Mouse (Mus musculus) neural tube, embryonic 13.5 days (tissue): ENCODE measurements around the gene Bcr. TPM values are rescaled to one million over a fixed set of nuclear protein-coding genes. Genes with fewer than 3 reads are reported as not detected.

Experiments used
- ATAC-seq: fragments of 200-750 bp; cut with Nextera tagmentation; 2 replicates; pipeline ENCODE4 v1.8.0; 2017; ENCODE audit warnings: low read depth, mild to moderate bottlenecking, moderate TSS enrichment, moderate library complexity
- H3K27ac ChIP-seq: fragments of 300-500 bp; sonication (generic); replicated peaks from 2 replicates; pipeline ENCODE4 v1.5.1; 2015; ENCODE audit warnings: moderate library complexity, mild to moderate bottlenecking, inconsistent platforms
- H3K27me3 ChIP-seq: fragments of 300-500 bp; sonication (generic); 2 replicates; pipeline ENCODE4 v1.6.1; 2015; ENCODE audit warnings: mild to moderate bottlenecking, inconsistent platforms
- H3K36me3 ChIP-seq: fragments of 300-500 bp; sonication (generic); 2 replicates; pipeline ENCODE4 v1.6.1; 2015; ENCODE audit warnings: mild to moderate bottlenecking, inconsistent platforms
- H3K4me1 ChIP-seq: fragments of 300-500 bp; sonication (generic); replicated peaks from 2 replicates; pipeline ENCODE4 v1.6.1; 2015; ENCODE audit warnings: inconsistent platforms
- H3K4me2 ChIP-seq: fragments of 300-500 bp; sonication (generic); 2 replicates; pipeline ENCODE4 v1.6.1; 2015; ENCODE audit warnings: inconsistent platforms, mild to moderate bottlenecking, moderate library complexity
- H3K4me3 ChIP-seq: fragments of 300-500 bp; sonication (generic); 2 replicates; pipeline ENCODE4 v1.5.1; 2015; ENCODE audit warnings: mild to moderate bottlenecking, inconsistent platforms
- H3K9ac ChIP-seq: fragments of 300-500 bp; sonication (generic); 2 replicates; pipeline ENCODE4 v1.6.1; 2015; ENCODE audit warnings: moderate library complexity, mild to moderate bottlenecking, inconsistent platforms
- H3K9me3 ChIP-seq: fragments of 300-500 bp; sonication (generic); 2 replicates; pipeline ENCODE4 v1.6.1; 2016; ENCODE audit warnings: inconsistent platforms
- WGBS: fragments of 180-500 bp; shearing (Covaris S2); methylation state at CpG from one replicate; pipeline ENCODE4 v1.1.7; 2015; 5-methylcytosine and 5-hydroxymethylcytosine counted together
- polyA plus RNA-seq: library from polyadenylated mRNA; unstranded; fragments of >200 nt; fragmentation: Nextera tagmentation; extraction: Ambion mirVana; gene quantifications from 2 replicates; pipeline ENCODE4 v1.2.1, GENCODE M21; 2015

Bcr gene
- polyA plus RNA-seq, result 14.5 and 16.8 TPM in 2 replicates

DNA sequence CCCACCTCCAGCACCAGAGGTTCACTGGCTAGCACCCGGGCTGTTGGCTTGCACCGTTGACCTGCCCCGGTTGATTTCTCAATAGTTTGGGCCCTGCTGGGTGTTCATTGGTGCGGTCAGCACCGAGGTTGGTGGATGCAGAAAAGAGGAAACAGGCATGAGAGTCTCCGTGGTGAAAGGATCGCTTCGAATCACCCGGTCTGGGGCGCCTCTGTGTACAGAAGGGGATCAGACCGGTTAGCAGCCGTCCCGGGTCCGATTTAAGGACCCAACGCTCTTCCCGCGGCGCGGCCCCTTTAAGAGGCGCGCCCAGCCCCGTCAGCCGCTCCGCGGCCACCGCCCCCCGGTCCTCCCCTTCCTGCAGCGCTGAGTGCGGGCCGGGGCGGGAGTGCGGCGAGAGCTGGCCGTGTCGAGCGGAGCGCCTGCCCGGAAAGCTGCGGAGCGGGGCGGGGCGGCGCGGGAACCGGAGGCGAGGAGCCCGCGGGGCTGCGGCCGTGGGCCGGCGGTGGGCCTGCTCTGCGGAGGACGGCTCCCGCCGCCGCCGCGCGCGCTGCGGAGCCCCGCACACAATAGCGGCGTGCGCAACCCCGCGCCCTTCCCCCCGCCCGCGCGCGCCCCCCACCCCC is at the start of gene Bcr:
TSS of gene Bcr (plus strand) at position 376 of the 626 bp plus-strand sequence.
- H3K27ac ChIP-seq, result peak within 1 kb of the TSS; percentile 93
- no peaks in the 10 kb centered on the region for H3K36me3 ChIP-seq
- no peaks in the 10 kb centered on the region for H3K9me3 ChIP-seq
- H3K4me1 ChIP-seq, result peaks cover 78% of the 10 kb centered on the region
- H3K4me2 ChIP-seq, result peak within 1 kb of the TSS; percentile 84
- H3K9ac ChIP-seq, result peak within 1 kb of the TSS; percentile 94
- peak; percentile 86 for ATAC-seq
- H3K4me3 ChIP-seq, result peak within 1 kb of the TSS; percentile 88
- H3K27me3 ChIP-seq, result no peaks in the 10 kb centered on the region
- under 1% methylated on average over 61 of the region's 73 CpGs for WGBS

- Histone ChIP-seq H3K9me3 (no peaks in the 10 kb centered on the region), H3K27me3 (no peaks in the 10 kb centered on the region), H3K4me3 (no peak overlapping the region), H3K27ac (no peak overlapping the region), H3K4me1 (peaks cover 30% of the 10 kb centered on the region), H3K36me3 (peaks cover 10% of the 10 kb centered on the region), H3K9ac (no peak overlapping the region), H3K4me2 (no peak overlapping the region)
- ATAC-seq, result no peak
- 88% methylated on average over 15 of the region's 15 CpGs for WGBS
These were observed 49.7 kb upstream of the Bcr start for GRCm38 (mm10) chr10:75010704-75011103.

DNA sequence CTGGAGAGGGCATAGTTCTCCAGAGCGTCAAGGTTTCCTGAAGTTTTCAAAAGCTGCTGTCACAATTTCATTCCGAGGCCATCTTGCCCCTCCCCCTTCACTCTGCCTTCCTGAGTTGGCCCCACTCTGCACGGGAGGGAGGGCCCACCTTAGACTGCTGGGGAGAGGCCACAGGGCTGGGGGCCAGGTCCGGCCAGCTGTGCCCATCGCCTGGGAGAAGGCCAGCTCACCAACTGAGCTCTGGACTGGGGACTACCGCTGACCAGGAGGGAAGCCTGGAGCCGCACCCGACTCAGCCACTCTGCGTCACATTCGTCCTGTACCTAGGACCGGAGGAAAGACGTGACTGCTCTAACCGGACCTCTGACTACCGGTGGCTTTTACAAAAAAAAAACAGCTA is 44.9 kb upstream of the Bcr start:
- H3K36me3 ChIP-seq, result peaks cover 15% of the 10 kb centered on the region
- H3K9ac ChIP-seq, result no peak overlapping the region

DNA sequence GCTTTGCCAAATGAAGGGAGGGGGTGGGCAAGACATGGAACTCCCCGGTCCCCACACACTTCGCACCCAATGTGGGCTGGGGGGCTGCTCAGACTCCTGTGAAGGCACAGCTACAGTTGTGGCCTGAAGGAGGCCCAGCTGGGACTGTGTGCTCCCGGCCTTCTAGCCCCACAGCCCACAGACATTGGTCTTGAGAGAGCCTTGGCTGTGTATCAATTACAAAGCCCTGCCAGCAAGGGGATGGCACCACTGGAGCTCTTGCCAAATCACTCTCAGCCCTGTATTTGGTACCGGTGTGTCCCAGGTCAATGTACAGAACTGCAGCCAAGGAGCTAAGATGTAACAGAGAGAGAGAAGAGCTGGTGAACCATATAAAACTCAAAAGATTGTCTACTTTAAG is 43.9 kb upstream of the Bcr start:
- 79% methylated on average over 4 of the region's 4 CpGs for WGBS
- H3K9me3 ChIP-seq, result no peaks in the 10 kb centered on the region
- H3K27ac ChIP-seq, result 0 out of 2 replicates have a peak overlapping the region, but pooled peaks have one; percentile 23
- H3K36me3 ChIP-seq, result peaks cover 15% of the 10 kb centered on the region
- no peaks in the 10 kb centered on the region for H3K27me3 ChIP-seq
- no peak overlapping the region for H3K4me3 ChIP-seq
- 0 out of 2 replicates have a peak, but pooled peaks cover 3% of the 10 kb centered on the region for H3K4me1 ChIP-seq
- ATAC-seq, result no peak
- H3K9ac ChIP-seq, result no peak overlapping the region
- no peak overlapping the region for H3K4me2 ChIP-seq

More for the DNA sequence above, 44.9 kb upstream of the Bcr start:
- H3K27ac ChIP-seq, result no peak overlapping the region
- no peaks in the 10 kb centered on the region for H3K9me3 ChIP-seq
- no peaks in the 10 kb centered on the region for H3K27me3 ChIP-seq
- peaks cover 7% of the 10 kb centered on the region; the same call in 1 of the 2 replicates for H3K4me1 ChIP-seq
- no peak overlapping the region for H3K4me3 ChIP-seq
- WGBS, result 73% methylated on average over 14 of the region's 14 CpGs
- no peak overlapping the region for H3K4me2 ChIP-seq
- ATAC-seq, result no peak

- no peak overlapping the region for H3K4me2 ChIP-seq
- whole genome bisulfite sequencing, result 68% methylated on average over 2 of the region's 2 CpGs
These were observed 40.1 kb upstream of the Bcr start for GRCm38 (mm10) chr10:75020271-75020670.

DNA sequence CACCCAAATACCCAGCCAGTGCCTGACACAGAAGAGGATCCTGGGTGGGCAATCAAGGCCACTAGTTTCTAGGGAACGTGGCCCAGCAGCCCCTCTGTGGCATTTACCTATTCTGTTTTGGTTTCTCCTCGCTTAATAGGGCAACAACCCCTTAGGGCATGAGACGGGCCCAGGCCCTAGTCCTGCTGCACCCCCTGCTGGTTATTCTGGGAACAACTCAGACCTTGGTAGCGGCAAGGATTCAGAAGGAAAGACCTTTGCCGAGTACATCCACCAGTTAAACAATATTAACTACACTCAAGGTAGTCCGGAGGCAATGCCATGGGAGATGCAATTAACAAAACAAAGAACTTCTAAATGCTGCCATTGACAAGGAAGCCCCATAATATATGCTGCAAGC is 39.3 kb upstream of the Bcr start:
- WGBS, result 10% methylated on average over 6 of the region's 6 CpGs
- Histone ChIP-seq H3K4me1 (0 out of 2 replicates have a peak, but pooled peaks cover 3% of the 10 kb centered on the region), H3K4me3 (no peak overlapping the region), H3K9ac (no peak overlapping the region), H3K4me2 (no peak overlapping the region), H3K27ac (no peak overlapping the region), H3K9me3 (no peaks in the 10 kb centered on the region), H3K27me3 (no peaks in the 10 kb centered on the region), H3K36me3 (peaks cover 6% of the 10 kb centered on the region; the same call in 1 of the 2 replicates)
- ATAC-seq, result peak; percentile 40; the same call in 1 of the 2 replicates

More at GRCm38 (mm10) chr10:75020271-75020670, 40.1 kb upstream of the Bcr start:
- Histone ChIP-seq H3K9me3 (no peaks in the 10 kb centered on the region), H3K27ac (no peak overlapping the region), H3K9ac (no peak overlapping the region), H3K36me3 (peaks cover 9% of the 10 kb centered on the region), H3K4me3 (no peak overlapping the region), H3K27me3 (no peaks in the 10 kb centered on the region), H3K4me1 (0 out of 2 replicates have a peak, but pooled peaks cover 3% of the 10 kb centered on the region)
- no peak for ATAC-seq

DNA sequence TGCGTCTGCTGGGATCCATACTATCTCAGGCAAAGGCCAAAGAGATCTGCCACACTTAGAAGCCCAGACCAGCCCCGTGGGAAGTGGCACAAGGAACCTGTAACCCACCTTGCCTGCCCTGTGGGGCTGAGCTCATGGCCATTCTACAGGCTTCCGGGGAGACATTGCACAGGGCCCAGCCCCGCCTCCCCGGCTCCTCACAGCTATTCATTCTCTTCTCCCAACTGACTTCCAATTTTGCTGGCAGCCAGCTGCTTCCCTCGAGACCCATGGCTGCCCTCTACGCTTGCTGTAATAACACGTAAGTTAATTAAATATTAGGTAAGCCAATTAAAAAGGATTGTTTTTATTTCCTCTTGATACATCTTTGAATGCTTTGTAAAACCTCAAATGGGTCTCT is 33.9 kb upstream of the Bcr start:
- no peaks in the 10 kb centered on the region for H3K9me3 ChIP-seq
- H3K4me1 ChIP-seq, result peaks cover 11% of the 10 kb centered on the region
- ATAC-seq, result peak; percentile 51; the same call in 1 of the 2 replicates
- 41% methylated on average over 8 of the region's 8 CpGs for WGBS
- H3K36me3 ChIP-seq, result no peaks in the 10 kb centered on the region
- no peak overlapping the region for H3K4me2 ChIP-seq
- no peak overlapping the region for H3K9ac ChIP-seq
- H3K27me3 ChIP-seq, result no peaks in the 10 kb centered on the region
- H3K27ac ChIP-seq, result 0 out of 2 replicates have a peak overlapping the region, but pooled peaks have one; percentile 9
- no peak overlapping the region for H3K4me3 ChIP-seq

DNA sequence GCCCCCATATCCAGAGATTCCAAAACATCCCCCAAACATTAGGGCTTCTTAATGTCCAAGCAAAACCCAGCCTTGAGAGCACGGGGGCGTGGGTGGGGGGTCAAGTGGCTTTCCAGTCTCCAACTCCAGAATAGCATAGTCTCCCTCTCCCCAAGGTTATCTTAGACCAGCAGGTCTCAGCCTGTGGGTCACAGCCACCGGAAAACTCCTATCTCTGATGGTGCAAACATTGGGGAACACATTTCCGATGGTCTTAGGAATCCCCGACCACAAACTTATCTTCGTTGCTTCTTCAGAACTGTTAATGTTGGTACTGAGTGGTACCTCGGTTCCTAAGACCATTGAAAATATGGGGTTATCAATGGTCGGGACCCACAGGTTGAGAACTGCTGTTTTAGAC is 31.6 kb upstream of the Bcr start:
- H3K27me3 ChIP-seq, result no peaks in the 10 kb centered on the region
- H3K27ac ChIP-seq, result no peak overlapping the region
- H3K36me3 ChIP-seq, result no peaks in the 10 kb centered on the region
- no peak overlapping the region for H3K4me3 ChIP-seq
- H3K4me1 ChIP-seq, result peaks cover 28% of the 10 kb centered on the region
- 92% methylated on average over 8 of the region's 8 CpGs for WGBS
- no peak overlapping the region for H3K4me2 ChIP-seq
- no peak for ATAC-seq
- no peaks in the 10 kb centered on the region for H3K9me3 ChIP-seq
- H3K9ac ChIP-seq, result no peak overlapping the region

DNA sequence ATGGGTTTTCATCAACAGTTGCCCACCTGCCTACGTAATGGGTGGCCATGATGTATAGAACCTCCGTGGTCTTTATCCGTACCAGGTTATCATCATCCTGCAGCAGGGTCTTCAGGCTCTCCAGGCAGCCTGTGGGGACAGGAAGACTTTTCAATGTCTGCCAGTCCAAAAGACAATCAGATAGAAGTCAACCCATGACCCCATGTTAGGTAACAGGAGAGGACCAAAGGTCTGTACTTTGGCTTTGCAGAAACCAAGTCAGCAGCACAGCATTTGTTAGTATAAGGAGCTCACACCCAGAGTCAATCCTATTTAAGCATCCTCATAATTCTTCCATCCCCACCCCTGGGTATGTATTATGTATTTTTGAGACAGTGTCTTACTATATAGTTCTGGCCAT is 30.7 kb upstream of the Bcr start:
- H3K27me3 ChIP-seq, result no peaks in the 10 kb centered on the region
- H3K36me3 ChIP-seq, result no peaks in the 10 kb centered on the region
- no peak overlapping the region for H3K4me2 ChIP-seq
- ATAC-seq, result no peak
- no peak overlapping the region for H3K9ac ChIP-seq
- no peaks in the 10 kb centered on the region for H3K9me3 ChIP-seq
- no peak overlapping the region for H3K27ac ChIP-seq
- peaks cover 28% of the 10 kb centered on the region for H3K4me1 ChIP-seq
- H3K4me3 ChIP-seq, result no peak overlapping the region
- WGBS, result 89% methylated on average over 3 of the region's 3 CpGs

DNA sequence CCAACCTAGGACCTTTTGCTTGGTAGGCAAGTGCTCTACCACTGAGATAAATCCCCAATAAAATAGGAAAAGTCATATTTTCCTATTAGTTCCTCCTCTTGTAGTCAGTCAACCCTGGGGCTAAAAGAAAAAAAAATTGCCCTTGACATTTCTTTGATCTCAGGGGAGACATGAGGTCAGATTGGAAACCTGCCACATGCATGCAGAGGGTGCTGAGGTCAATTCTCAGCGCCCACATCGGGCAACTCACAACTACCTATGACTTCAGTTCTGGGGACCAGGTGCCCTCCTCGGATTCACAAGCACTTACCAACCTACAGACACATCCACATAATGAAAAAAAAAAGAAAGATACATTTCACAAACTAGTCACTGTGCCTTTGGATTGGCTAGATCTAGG is 30.2 kb upstream of the Bcr start:
- H3K27ac ChIP-seq, result no peak overlapping the region
- ATAC-seq, result no peak
- WGBS, result 84% methylated on average over 3 of the region's 3 CpGs
- no peak overlapping the region for H3K4me2 ChIP-seq
- peaks cover 28% of the 10 kb centered on the region for H3K4me1 ChIP-seq
- no peaks in the 10 kb centered on the region for H3K27me3 ChIP-seq
- no peaks in the 10 kb centered on the region for H3K36me3 ChIP-seq
- H3K9ac ChIP-seq, result no peak overlapping the region
- no peak overlapping the region for H3K4me3 ChIP-seq
- no peaks in the 10 kb centered on the region for H3K9me3 ChIP-seq

DNA sequence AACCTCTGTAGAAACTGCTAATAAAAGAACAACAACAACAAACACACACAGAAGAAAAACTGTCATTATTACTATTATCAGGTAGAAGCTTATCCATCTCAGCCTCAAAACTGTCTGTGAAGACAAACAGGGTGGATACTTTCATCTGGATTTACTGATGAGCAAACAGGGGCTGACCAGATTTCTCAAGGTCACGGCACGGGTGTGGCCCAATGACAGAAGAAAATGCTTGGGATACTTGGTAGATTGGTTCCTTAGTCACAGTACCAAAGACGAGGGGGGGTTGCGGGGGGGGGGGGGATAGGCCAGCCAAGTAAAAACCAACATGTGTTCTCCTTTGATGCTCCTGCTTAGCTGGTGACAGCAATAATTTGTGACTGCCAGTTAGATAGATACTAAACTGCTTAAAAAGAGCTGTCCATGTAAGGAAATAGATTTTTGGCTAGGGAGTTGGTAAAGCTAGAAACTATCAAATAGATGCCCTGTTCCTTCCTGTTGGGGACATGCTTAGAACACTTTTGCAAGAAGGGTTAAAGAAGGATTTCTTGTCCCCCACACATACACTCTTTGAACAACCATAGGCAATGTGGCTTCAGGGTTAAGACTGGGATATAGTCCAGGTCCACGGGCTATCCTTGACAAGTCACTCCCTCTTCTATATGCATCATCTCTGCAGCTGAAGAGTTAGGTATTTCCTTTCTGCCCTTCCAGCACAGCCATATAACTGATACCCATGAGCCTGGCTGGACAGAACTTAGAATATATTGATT is 28.9 kb upstream of the Bcr start:
- Histone ChIP-seq H3K36me3 (no peaks in the 10 kb centered on the region), H3K27me3 (no peaks in the 10 kb centered on the region), H3K9ac (no peak overlapping the region), H3K4me1 (peaks cover 34% of the 10 kb centered on the region), H3K27ac (0 out of 2 replicates have a peak overlapping the region, but pooled peaks have one; percentile 18), H3K4me3 (no peak overlapping the region), H3K4me2 (no peak overlapping the region), H3K9me3 (no peaks in the 10 kb centered on the region)
- ATAC-seq, result no peak
- 78% methylated on average over 5 of the region's 5 CpGs for WGBS

DNA sequence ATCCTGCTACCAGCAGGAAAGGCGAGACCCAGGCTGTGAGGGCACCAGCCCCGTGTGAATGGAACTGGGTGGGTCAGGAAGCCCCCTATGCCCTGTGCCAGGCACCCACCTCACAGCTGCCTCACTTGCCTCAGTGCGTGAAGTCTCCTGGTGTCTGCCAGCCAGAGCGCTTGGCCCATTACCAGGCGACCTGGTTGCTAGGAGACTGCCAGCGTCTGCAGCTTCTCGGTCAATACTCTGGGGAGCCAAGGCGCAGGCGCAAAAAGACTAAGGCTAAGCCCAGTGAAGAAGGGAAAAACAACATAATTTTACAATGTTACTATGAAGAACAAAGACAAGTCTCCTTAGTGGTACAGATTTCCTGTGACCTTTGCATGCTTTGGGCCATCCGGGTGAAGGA is 28.0 kb upstream of the Bcr start, which contains the start of gene Rsph14:
TSS of gene Rsph14 (minus strand) at position 192 of the 400 bp plus-strand sequence.
- Histone ChIP-seq H3K27me3 (no peaks in the 10 kb centered on the region), H3K9me3 (no peaks in the 10 kb centered on the region), H3K4me2 (peak within 1 kb of the TSS; percentile 39), H3K36me3 (no peaks in the 10 kb centered on the region), H3K9ac (no peak within 1 kb of the TSS), H3K4me3 (no peak within 1 kb of the TSS), H3K27ac (peak within 1 kb of the TSS; percentile 78), H3K4me1 (peaks cover 40% of the 10 kb centered on the region)
- peak; percentile 55 for ATAC-seq
- WGBS, result 8% methylated on average over 10 of the region's 10 CpGs
